Mouse (Mus musculus): ENCODE data around the gene Myh3. TPM values are rescaled to one million over a fixed set of nuclear protein-coding genes. Genes with fewer than 3 reads are reported as not detected.

The Myh3 gene
- polyA plus RNA-seq, 1 experiment from 2014 or later: 0.04 TPM

DNA sequence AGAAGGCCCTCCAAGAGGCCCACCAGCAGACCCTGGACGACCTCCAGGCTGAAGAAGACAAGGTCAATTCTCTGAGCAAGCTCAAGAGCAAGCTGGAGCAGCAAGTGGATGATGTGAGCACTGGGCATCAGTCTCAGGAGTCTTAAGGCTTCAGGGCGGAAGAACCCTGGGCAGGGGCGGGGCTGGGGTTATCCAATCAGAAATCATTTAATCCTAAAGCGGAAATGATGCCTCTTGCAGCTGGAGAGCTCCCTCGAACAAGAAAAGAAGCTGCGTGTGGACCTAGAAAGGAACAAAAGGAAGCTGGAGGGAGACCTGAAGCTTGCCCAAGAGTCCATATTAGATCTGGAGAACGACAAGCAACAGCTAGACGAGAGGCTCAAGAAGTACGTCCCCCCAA is 15.1 kb downstream of the Myh3 start:
- no peaks in the 10 kb centered on the region for H3K36me3 ChIP-seq (ENCODE audit: control insufficient read depth, insufficient read depth, low read length)
- no peaks in the 10 kb centered on the region for H3K27me3 ChIP-seq (replicated peaks; ENCODE audit: control insufficient read depth, insufficient read depth, low read length)
- no peaks in the 10 kb centered on the region for H3K9me3 ChIP-seq (replicated peaks; ENCODE audit: control insufficient read depth, low read length)
- WGBS: 80% methylated on average over 9 of the region's 9 CpGs
- no peak overlapping the region for H3K9ac ChIP-seq (ENCODE audit: low read length)
- ATAC-seq (no peak), DNase-seq (ENCODE audit: low spot score) (no peak)
- H3K4me3 ChIP-seq (ENCODE audit: low read depth, low read length): no peak overlapping the region
- H3K4me1 ChIP-seq (ENCODE audit: control insufficient read depth, insufficient read depth, low read length): no peaks in the 10 kb centered on the region
- no peak overlapping the region for H3K27ac ChIP-seq (ENCODE audit: low read depth, low read length)
- no peak overlapping the region for H3K4me2 ChIP-seq (ENCODE audit: low read length)

DNA sequence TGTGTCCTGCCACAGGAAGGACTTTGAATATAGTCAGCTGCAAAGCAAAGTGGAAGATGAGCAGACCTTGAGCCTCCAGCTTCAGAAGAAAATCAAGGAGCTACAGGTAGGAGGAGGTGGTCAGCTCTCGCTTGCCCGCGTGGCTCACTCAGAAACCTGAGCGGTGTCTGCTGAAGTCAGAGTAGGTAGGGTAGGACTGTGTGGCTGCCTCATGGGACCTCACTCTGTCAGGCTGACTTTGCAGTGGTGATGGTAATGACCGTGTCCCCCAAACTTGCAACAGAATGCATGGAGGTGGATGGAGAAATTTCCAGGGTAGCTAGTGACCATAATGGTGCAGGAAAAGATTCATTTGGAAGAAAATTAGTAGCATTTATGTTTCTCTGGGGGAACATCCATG is 15.6 kb downstream of the Myh3 start:
- ATAC-seq (no peak), DNase-seq (ENCODE audit: low spot score) (no peak)
- no peaks in the 10 kb centered on the region for H3K9me3 ChIP-seq (replicated peaks; ENCODE audit: control insufficient read depth, low read length)
- H3K27ac ChIP-seq (ENCODE audit: low read depth, low read length): no peak overlapping the region
- WGBS: 98% methylated on average over 5 of the region's 5 CpGs
- H3K36me3 ChIP-seq (ENCODE audit: control insufficient read depth, insufficient read depth, low read length): no peaks in the 10 kb centered on the region
- H3K4me3 ChIP-seq (ENCODE audit: low read depth, low read length): no peak overlapping the region
- no peak overlapping the region for H3K4me2 ChIP-seq (ENCODE audit: low read length)
- no peaks in the 10 kb centered on the region for H3K4me1 ChIP-seq (ENCODE audit: control insufficient read depth, insufficient read depth, low read length)
- H3K27me3 ChIP-seq (replicated peaks; ENCODE audit: control insufficient read depth, insufficient read depth, low read length): no peaks in the 10 kb centered on the region
- no peak overlapping the region for H3K9ac ChIP-seq (ENCODE audit: low read length)

- WGBS: 81% methylated on average over 29 of the region's 29 CpGs
- H3K4me1 ChIP-seq (ENCODE audit: control insufficient read depth, insufficient read depth, low read length): no peaks in the 10 kb centered on the region
- no peak overlapping the region for H3K4me3 ChIP-seq (ENCODE audit: low read depth, low read length)
- H3K27me3 ChIP-seq (replicated peaks; ENCODE audit: control insufficient read depth, insufficient read depth, low read length): no peaks in the 10 kb centered on the region
- DNase-seq (ENCODE audit: low spot score) (no peak), ATAC-seq (no peak)
- H3K4me2 ChIP-seq (ENCODE audit: low read length): no peak overlapping the region
- H3K9ac ChIP-seq (ENCODE audit: low read length): no peak overlapping the region
- H3K27ac ChIP-seq (ENCODE audit: low read depth, low read length): no peak overlapping the region
- no peaks in the 10 kb centered on the region for H3K9me3 ChIP-seq (replicated peaks; ENCODE audit: control insufficient read depth, low read length)
- no peaks in the 10 kb centered on the region for H3K36me3 ChIP-seq (ENCODE audit: control insufficient read depth, insufficient read depth, low read length)
These were observed 16.4 kb downstream of the Myh3 start for GRCm38 (mm10) chr11:67094470-67094869.

- DNase-seq (ENCODE audit: low spot score): no peak
- Histone ChIP-seq H3K9ac (ENCODE audit: low read length) (no peak overlapping the region), H3K9me3 (replicated peaks; ENCODE audit: control insufficient read depth, low read length) (no peaks in the 10 kb centered on the region), H3K4me3 (ENCODE audit: low read depth, low read length) (no peak overlapping the region), H3K36me3 (ENCODE audit: control insufficient read depth, insufficient read depth, low read length) (no peaks in the 10 kb centered on the region), H3K27me3 (replicated peaks; ENCODE audit: control insufficient read depth, insufficient read depth, low read length) (no peaks in the 10 kb centered on the region), H3K4me1 (ENCODE audit: control insufficient read depth, insufficient read depth, low read length) (no peaks in the 10 kb centered on the region), H3K4me2 (ENCODE audit: low read length) (no peak overlapping the region), H3K27ac (ENCODE audit: low read depth, low read length) (no peak overlapping the region)
- no peak for ATAC-seq
- 94% methylated on average over 10 of the region's 10 CpGs for WGBS
These were observed 19.6 kb downstream of the Myh3 start for GRCm38 (mm10) chr11:67097709-67098108.

GRCm38 (mm10) chr11:67098427-67098826 is 20.3 kb downstream of the Myh3 start:
- ATAC-seq (no peak), DNase-seq (ENCODE audit: low spot score) (peak; percentile 29)
- Histone ChIP-seq H3K27ac (ENCODE audit: low read depth, low read length) (no peak overlapping the region), H3K4me3 (ENCODE audit: low read depth, low read length) (no peak overlapping the region), H3K4me2 (ENCODE audit: low read length) (no peak overlapping the region), H3K4me1 (ENCODE audit: control insufficient read depth, insufficient read depth, low read length) (no peaks in the 10 kb centered on the region), H3K9ac (ENCODE audit: low read length) (no peak overlapping the region), H3K27me3 (replicated peaks; ENCODE audit: control insufficient read depth, insufficient read depth, low read length) (no peaks in the 10 kb centered on the region), H3K9me3 (replicated peaks; ENCODE audit: control insufficient read depth, low read length) (no peaks in the 10 kb centered on the region), H3K36me3 (ENCODE audit: control insufficient read depth, insufficient read depth, low read length) (no peaks in the 10 kb centered on the region)
- WGBS: 85% methylated on average over 11 of the region's 11 CpGs

- DNase-seq (ENCODE audit: low spot score): no peak
- WGBS: 91% methylated on average over 16 of the region's 16 CpGs
- no peak overlapping the region for H3K9ac ChIP-seq (ENCODE audit: low read length)
- no peak overlapping the region for H3K4me2 ChIP-seq (ENCODE audit: low read length)
- H3K4me3 ChIP-seq (ENCODE audit: low read depth, low read length): no peak overlapping the region
- no peak for ATAC-seq
- no peaks in the 10 kb centered on the region for H3K9me3 ChIP-seq (replicated peaks; ENCODE audit: control insufficient read depth, low read length)
- no peaks in the 10 kb centered on the region for H3K36me3 ChIP-seq (ENCODE audit: control insufficient read depth, insufficient read depth, low read length)
- no peaks in the 10 kb centered on the region for H3K27me3 ChIP-seq (replicated peaks; ENCODE audit: control insufficient read depth, insufficient read depth, low read length)
- no peaks in the 10 kb centered on the region for H3K4me1 ChIP-seq (ENCODE audit: control insufficient read depth, insufficient read depth, low read length)
- no peak overlapping the region for H3K27ac ChIP-seq (ENCODE audit: low read depth, low read length)
These were observed 21.1 kb downstream of the Myh3 start for GRCm38 (mm10) chr11:67099241-67099640.

- Histone ChIP-seq H3K4me1 (ENCODE audit: control insufficient read depth, insufficient read depth, low read length) (no peaks in the 10 kb centered on the region), H3K27me3 (replicated peaks; ENCODE audit: control insufficient read depth, insufficient read depth, low read length) (no peaks in the 10 kb centered on the region), H3K9me3 (replicated peaks; ENCODE audit: control insufficient read depth, low read length) (no peaks in the 10 kb centered on the region), H3K36me3 (ENCODE audit: control insufficient read depth, insufficient read depth, low read length) (no peaks in the 10 kb centered on the region), H3K9ac (ENCODE audit: low read length) (no peak overlapping the region), H3K4me3 (ENCODE audit: low read depth, low read length) (no peak overlapping the region), H3K4me2 (ENCODE audit: low read length) (no peak overlapping the region), H3K27ac (ENCODE audit: low read depth, low read length) (no peak overlapping the region)
- ATAC-seq (no peak), DNase-seq (ENCODE audit: low spot score) (peak; percentile 51)
- WGBS: 39% methylated on average over 6 of the region's 6 CpGs
These were observed 22.1 kb downstream of the Myh3 start for GRCm38 (mm10) chr11:67100169-67100568.

- DNase-seq (ENCODE audit: low spot score): peak; percentile 48
- ATAC-seq: no peak
- WGBS: 32% methylated on average over 8 of the region's 8 CpGs
- no peak overlapping the region for H3K4me3 ChIP-seq (ENCODE audit: low read depth, low read length)
- no peaks in the 10 kb centered on the region for H3K9me3 ChIP-seq (replicated peaks; ENCODE audit: control insufficient read depth, low read length)
- H3K27ac ChIP-seq (ENCODE audit: low read depth, low read length): no peak overlapping the region
- H3K4me2 ChIP-seq (ENCODE audit: low read length): no peak overlapping the region
- H3K36me3 ChIP-seq (ENCODE audit: control insufficient read depth, insufficient read depth, low read length): no peaks in the 10 kb centered on the region
- no peak overlapping the region for H3K9ac ChIP-seq (ENCODE audit: low read length)
- H3K27me3 ChIP-seq (replicated peaks; ENCODE audit: control insufficient read depth, insufficient read depth, low read length): no peaks in the 10 kb centered on the region
- H3K4me1 ChIP-seq (ENCODE audit: control insufficient read depth, insufficient read depth, low read length): no peaks in the 10 kb centered on the region
These were observed 23.6 kb downstream of the Myh3 start for GRCm38 (mm10) chr11:67101713-67102112.

DNA sequence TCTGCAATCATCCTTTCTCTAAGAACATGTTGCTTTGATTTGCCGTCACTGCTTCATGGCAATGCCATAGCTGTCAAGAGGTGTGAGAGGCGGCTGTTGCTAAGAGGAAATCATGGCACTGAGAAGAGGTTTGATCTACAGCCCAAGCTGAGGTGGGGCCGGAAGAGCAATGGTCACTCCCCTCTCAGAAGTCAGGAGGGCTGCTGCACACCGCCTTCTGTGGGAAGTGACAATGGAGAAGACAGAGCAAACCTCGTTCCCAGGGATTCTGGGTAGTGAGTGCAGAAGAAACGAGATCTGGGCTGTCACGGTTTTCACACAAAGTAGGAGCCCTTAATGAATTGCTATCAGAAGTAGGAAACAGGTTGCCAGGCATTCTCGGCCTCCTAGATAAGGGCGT is 25.2 kb downstream of the Myh3 start:
- DNase-seq (ENCODE audit: low spot score) (no peak), ATAC-seq (no peak)
- no peaks in the 10 kb centered on the region for H3K4me1 ChIP-seq (ENCODE audit: control insufficient read depth, insufficient read depth, low read length)
- 79% methylated on average over 9 of the region's 9 CpGs for WGBS
- no peak overlapping the region for H3K9ac ChIP-seq (ENCODE audit: low read length)
- H3K9me3 ChIP-seq (replicated peaks; ENCODE audit: control insufficient read depth, low read length): no peaks in the 10 kb centered on the region
- H3K27ac ChIP-seq (ENCODE audit: low read depth, low read length): no peak overlapping the region
- no peaks in the 10 kb centered on the region for H3K27me3 ChIP-seq (replicated peaks; ENCODE audit: control insufficient read depth, insufficient read depth, low read length)
- H3K4me2 ChIP-seq (ENCODE audit: low read length): no peak overlapping the region
- no peaks in the 10 kb centered on the region for H3K36me3 ChIP-seq (ENCODE audit: control insufficient read depth, insufficient read depth, low read length)
- H3K4me3 ChIP-seq (ENCODE audit: low read depth, low read length): no peak overlapping the region
